Mouse (Mus musculus) spleen, postnatal 36 days (tissue): ENCODE measurements around the gene Dtd1.
"Not testable (repeated sequence)": the region's sequence is repeated elsewhere in the genome, so short reads cannot be mapped to it uniquely, and the experiment has no call there.

Source experiments
- DNase-seq, 2 experiments: peaks; one replicate each; pipeline ENCODE4 v3.0.0; 2022; ENCODE audit warnings: low spot score in 2 of 2, mixed read lengths in 1 of 2

Gene Dtd1

DNA sequence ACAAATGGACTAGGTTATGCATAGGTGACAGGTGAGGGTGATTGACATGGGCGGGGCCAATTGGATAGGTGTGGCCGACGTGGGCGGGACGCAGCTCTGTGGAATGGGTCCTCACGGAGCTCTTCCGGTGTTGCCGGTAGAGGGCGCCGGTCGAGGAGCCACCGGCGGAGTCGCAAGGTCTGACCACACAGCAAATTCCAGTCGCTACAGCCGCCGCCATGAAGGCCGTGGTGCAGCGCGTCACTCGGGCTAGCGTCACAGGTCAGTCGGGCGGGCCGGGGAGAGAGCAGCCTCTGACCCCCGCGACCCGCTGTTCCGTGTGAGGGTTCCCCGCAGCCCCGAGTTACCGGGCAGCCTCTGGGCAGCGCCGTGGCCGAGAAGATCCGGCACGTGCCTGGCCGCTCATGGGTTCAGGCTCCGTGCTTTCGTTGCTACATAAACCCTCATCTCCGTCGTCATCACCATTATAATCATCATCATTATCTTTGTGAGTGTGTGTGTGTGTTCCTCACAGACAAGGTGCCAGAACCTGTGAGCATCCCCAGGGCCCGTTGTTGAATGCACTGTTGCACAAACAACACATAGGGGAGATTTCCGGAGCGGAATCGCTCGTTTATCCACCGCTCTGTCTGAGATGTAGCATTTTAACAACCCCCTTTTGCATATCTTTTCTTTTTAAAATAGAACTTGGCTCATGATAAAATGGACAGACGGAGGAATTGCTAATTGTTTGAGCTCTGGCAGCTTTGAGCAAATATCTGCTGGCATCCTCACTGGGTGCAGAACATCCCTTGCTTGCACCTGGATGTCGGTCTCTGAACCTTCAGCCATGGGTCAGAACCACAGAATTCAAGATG is at the start of gene Dtd1:
Dtd1 (plus strand) TSS at position 67 of the 857 bp plus-strand sequence.
- peak; percentile 88 to 89 for DNase-seq

DNA sequence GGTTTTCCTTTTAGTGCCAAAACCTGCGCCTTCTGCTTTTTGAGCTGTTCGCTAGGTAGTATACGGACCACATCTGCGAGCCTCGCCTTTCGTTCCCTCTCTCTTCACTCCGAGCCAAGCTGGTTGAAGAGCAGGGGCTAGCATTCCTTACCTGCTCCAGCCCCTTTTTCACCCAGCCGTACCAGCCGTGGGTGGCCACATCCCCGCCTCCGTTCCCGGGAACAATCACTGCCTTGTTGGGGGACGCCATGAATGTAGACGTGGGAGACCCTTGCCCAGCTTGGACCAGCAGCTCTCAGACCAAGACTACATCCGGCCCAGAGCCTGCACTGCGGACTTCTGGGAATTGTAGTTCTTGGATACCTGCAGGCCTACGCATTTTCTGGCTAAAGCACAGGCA is 49.2 kb upstream of the Dtd1 start, which contains the start of gene Rbbp9:
Rbbp9 (minus strand) TSS at position 341 of the 400 bp plus-strand sequence.
- DNase-seq: peak; percentile 34 to 38

DNA sequence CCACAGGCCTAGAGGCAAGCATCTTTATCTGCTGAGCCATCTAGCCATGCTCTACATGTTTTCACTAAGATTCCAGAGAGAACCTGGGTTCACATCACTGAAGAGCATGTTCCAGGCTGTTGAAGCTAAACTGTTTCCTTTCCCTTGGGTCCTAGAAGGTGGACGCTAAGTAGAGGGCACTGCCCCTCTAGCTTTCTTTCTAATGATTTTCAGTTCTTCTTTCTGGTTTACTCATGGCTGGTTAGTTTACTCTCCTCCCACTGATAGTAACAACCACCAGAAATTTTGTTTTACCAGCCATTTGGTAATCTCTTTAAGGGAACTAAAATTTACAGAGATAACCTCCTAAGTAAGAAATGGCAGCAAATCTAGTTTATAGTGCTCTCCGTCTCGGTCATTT is 45.8 kb upstream of the Dtd1 start:
- no peak for DNase-seq

DNA sequence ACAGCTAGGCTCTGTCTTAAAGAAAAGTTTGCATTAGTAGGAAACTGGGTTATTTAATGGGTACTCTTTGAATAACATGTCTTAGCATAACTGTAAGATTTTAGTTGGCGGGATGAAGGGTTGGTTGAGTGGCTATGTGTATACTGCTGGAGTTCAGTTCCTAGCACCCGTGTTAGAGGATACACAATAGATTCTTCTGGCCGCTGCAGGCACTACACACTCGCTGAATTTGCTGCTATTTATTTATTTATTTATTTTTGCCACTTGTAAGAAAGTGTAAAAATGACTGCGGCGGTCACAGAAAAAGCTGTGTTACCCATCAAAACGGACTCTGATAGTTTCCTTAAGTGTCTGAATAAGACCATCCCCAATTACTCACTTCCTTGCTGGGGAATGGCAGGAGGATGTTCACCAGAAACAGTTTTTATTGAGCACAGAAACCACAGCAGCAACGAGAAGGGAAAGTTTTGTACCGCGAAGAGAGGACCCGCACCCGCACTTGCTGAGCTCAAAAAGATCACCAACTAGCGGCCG is 44.3 kb upstream of the Dtd1 start:
- no peak for DNase-seq

DNA sequence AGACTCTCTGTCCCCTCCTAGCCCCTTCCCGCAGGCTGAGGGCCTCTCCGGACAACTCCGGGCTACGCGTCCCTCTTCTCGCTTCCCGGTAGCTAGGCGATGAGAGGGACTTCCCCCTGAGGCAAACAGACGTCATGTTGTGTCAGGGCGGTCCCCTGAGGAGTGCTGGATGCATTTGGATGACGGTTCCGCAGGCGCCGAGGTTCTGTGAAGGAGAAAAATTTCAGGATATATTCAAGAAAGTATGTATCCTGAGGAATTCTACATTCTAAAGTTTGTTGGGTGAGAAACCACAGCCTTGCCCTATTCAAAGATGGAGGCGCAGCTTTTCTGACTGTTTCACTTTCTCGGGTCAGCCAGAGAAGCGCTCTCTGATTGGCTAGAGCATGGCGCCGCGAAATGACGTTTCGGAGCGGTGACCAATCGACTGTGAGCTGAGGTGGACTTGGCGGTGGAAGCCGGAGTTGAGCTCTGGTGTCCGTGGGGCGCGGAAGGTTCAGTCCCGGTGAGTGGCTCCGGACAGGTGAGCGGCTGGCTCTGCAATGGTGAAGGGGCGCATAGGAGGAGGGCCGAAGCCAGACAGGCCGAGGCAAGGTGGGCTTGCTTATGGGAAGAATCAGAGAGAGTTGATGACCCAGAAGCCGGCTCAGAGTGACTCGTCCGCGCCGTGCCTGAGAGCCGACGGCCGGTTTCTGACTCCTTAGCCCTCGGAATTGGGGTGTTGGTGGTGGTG is 43.7 kb upstream of the Dtd1 start, which contains the start of gene Sec23b:
Sec23b (plus strand) TSS at position 410 of the 733 bp plus-strand sequence.
- DNase-seq: peak; percentile 95

DNA sequence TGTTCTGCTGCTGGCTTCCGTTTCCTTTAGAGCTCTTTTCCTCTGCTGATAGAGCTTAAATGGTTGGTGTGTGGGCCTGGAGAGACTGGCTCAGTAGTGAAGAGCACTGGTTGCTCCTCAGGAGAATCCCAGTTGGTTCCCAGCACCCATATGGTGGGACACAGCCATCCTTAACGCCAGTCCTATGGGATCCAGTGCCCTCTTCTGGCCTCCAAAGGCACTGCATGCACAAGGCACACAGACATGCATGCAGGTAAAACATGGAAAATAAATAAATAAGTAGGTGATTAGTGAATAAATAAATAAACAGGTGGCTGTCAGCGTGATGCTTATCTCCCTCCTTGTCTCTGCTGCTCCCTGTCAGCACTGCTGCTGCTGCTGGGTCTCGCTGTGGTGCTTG is 11.0 kb upstream of the Dtd1 start:
- DNase-seq: no peak

DNA sequence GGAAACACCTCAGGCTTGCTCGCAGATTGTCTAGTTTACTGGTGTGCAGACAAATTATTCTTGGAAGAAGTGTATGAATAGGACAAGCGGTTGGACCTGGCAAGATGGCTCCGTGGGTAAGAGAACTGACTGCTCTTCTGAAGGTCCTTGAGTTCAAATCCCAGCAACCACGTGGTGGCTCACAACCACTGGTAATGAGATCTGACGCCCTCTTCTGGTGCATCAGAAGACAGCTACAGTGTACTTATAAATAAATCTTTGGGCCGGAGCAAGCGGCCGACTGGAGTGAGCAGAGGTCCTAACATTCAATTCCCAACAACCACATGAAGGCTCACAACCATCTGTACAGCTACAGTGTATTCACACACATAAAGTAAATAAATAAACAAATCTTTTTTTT is 6.7 kb upstream of the Dtd1 start:
- DNase-seq: not testable (repeated sequence)

DNA sequence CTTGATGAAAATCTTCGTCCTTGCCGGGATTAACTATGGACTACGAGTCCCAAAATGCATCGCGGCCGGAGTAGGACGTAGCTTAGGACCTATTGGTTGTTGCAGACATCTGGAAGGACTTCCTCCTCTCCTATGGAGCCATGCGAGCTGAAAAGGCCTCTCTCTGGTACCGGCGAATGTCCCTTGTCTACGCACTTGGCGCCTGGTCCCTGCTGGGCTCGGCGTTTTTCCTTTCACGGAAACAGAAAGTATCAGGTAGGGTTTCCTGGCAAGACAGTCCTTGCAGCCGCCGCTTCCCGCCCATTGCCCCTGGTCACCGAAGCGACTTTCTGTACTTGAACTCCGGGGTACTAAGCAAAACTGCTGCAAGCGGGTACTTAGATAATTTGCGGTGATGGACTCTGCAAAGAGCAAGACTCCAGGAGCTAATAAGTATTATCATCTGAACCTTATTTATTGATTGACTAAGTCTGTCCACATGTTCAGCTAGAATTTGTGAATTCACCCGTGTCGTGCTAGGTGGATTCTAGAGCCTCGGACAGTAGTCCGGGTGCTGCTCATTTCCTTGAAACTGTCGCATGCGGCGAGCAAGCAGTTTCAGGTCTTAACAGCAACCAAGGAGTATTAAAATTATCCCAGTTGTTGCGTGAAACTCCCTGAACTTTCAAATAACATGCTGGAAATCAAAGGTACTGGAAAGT is 5.6 kb upstream of the Dtd1 start, which contains the start of gene Smim26:
Smim26 (plus strand) TSS at position 104 of the 701 bp plus-strand sequence.
- DNase-seq: peak; percentile 73 to 77

DNA sequence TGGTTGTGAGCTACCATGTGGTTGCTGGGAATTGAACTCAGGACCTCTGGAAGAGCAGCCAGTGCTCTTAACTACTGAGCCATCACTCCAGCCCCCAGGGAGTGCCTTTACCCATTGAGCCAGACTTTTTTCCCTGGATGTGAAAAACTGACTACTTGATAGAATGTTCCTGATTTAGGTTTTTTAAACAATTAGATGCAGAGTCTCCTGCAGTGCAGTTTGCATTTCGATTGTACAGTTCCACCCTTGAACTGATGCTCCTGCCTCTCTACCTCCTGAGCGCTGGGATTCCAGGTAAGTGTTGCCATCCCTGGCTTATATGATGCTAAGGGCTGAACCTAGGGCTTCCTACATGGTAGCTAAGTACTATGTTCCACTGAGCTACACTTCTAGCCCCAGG is 1.7 kb upstream of the Dtd1 start:
- no peak for DNase-seq

DNA sequence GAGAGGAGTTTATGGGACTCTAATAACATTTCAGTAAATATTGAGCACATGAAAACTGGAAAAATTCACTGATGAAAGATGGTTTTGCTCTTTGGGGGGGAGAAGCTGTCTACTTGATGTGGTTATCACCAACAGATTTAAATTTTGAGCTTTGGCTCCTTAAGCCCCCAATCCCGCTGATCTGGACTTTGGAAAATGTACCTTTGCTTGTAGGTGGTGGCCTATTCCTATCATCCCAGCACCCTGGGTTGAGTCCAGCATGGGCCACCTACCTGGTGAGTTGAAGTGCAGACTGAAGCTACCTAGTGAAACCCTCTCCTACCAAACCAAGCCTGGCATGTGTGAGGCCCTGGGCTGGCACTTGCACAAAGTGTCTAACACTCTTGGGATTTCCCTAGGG is 1.9 kb downstream of the Dtd1 start:
- DNase-seq: no peak

DNA sequence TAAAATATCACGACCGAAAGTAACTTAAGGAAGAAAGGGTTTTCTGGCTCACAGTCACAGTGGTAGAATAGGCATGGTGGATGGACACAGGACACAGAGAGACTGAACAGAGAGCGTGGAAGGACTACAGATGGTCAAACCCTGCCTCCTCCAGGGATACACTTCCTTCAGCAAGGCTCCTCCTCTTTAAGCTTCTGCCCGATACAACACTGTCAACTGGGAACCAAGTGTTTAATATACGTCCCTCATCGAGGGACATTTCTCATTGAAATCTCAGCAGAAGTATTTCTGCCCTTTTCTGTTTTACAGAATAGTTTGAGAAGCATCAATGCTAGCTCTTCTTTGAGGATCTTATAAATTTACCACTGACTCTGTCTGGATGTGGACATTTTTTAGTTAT is 14.3 kb downstream of the Dtd1 start:
- DNase-seq: no peak

DNA sequence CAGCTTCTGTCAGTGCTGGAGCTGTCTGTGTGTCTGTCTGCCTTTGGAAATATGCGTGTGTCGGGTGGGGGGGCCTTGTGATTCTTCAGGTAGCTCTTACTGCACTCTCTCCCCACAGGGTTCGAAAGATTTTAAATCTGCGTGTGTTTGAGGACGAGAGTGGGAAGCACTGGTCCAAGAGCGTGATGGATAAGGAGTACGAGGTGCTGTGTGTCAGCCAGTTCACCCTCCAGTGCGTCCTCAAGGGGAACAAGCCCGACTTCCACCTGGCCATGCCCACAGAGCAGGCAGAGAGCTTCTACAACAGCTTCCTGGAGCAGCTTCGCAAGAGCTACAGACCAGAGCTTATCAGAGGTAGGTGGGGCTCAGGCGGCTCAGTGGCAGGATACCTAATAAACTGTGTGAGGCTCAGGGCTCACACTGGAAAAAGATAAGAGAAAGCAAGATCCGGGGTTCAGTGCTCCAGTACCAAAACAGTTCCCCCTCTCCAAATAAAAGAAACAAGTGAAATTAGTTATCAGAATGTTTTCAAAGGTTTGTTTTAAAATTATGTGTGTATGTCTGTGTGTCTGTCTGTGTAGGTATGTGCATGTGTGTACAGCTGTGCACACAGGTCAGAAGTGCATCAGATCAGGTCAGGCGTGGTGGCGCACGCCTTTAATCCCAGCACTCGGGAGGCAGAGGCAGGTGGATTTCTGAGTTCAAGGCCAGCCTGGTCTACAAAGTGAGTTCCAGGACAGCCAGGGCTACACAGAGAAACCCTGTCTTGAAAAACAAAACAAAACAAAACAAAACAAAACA is 17.6 kb downstream of the Dtd1 start:
- DNase-seq: no peak

DNA sequence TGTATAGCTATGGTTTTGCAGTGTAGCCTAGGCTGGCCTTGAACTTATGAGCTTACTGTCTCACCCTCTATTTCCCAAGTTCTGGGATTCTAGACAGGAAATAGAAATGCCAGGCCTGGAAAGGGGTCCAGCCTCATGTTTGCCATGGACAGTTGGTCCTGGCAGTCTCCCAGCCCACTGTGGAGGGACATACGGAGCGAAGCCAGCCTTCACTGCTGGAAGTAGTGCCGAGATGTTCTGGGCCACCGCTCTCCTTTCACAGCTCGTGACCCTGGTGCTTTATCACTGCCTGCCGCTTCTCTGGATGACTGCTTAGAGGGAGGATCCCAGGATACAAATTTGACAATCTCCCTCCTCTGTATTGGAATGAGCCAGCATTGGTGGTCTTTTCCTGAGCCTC is 21.8 kb downstream of the Dtd1 start:
- DNase-seq: no peak

DNA sequence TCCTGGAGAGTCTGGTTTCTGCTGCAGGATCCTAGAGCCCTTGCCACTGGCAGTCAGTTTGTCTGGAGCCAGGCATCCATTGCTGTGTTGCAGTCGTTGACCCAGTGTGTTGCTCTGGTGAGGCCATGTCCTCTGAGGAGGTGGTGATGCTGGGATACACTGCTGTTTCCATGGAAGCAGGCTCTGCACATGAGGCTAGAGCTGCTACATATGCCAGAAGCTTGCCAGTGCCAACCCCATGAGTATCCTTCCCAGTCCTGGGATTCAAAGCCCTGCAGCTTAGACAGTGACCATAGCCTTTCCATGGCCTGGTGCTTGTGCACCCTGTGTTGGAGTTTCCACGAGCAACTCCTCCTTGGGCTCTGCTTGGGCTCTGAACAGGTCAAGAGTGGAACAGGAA is 33.9 kb downstream of the Dtd1 start:
- no peak for DNase-seq

DNA sequence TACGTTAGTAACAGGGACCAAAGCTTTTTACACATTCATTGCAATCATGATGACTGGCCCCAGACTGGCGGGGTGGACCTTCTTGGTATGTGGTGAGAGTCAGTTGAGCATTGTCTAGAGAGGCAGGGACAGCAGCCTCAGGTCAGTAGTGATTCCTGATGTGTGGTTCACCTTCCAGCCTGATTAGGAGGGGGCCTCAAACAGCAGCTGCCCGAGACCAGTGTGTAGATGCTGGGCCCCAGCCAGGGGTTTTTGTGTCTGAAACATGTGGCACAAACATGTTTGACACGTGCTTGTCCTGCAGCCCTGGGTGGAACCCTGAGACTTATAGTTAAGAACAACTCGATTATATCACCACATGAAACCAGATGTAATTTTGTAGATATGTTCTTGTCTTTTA is 34.5 kb downstream of the Dtd1 start:
- DNase-seq: no peak

DNA sequence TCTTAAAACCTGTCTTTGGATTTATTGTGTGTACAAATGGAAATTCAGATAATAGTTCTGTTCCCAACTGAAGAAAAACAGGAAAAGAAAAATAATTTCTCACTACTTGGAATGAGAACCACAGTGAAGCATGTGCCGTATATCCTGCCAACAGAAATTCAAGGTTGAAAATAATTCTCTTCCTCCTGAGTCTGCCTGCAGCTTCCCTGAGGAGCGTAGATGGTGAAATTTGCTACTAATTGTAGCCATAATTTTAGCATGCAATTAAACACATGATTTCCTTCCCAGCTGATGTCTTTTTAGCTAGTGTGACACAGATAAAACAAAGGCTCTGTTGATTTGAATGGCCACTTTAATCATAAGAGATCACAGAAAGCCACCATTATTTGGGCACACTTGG is 35.0 kb downstream of the Dtd1 start:
- DNase-seq: no peak

DNA sequence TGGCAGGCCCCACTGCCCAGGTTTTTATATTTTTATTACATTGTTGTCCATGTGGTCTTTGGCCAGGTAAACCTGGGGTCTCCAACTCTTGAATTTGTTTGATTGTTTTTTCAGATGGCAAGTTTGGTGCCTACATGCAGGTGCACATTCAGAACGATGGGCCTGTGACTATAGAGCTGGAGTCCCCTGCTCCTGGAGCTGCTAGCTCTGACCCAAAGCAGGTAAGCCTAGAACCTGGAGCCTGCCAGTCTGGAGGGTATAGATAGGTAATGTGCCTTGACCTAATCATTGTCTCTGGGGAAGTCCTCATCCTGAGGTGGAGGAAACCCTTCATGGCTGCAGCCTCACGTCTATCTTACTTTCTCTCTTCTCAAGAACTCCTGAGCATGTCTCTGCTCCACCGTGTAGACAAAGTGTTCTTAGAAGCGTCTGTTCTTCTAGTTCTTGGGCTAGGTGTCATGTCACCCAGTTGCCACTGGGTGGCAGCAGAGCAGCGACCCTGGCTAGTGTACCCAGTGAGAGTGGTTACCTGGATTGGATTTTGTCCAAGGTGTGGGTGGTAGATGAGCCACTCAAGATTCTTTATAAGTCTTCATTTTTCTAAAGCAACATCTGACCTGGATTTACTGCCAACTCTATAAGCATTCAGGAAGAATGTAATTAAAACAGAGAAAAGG is 36.1 kb downstream of the Dtd1 start:
- peak; percentile 11 to 27 for DNase-seq

DNA sequence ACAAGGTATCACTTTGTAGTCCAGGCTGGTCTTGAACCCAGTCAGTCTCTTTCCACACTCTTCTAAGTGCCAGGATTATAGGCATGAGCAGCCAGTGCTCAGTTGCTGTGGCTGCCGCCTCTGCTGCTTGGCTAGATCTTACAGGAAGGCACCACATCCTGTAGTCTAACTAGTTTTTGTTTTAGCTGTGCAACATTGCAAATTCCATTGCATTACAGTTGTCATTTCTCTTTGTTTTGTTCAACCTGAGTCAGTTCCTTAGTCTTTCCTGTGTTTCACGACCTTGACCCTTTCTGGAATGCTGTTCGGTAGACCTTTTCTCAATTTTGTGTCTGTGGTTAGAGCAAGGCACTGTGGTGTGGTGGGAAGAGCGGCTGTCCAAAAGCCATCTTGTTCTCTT is 37.5 kb downstream of the Dtd1 start:
- no peak for DNase-seq

DNA sequence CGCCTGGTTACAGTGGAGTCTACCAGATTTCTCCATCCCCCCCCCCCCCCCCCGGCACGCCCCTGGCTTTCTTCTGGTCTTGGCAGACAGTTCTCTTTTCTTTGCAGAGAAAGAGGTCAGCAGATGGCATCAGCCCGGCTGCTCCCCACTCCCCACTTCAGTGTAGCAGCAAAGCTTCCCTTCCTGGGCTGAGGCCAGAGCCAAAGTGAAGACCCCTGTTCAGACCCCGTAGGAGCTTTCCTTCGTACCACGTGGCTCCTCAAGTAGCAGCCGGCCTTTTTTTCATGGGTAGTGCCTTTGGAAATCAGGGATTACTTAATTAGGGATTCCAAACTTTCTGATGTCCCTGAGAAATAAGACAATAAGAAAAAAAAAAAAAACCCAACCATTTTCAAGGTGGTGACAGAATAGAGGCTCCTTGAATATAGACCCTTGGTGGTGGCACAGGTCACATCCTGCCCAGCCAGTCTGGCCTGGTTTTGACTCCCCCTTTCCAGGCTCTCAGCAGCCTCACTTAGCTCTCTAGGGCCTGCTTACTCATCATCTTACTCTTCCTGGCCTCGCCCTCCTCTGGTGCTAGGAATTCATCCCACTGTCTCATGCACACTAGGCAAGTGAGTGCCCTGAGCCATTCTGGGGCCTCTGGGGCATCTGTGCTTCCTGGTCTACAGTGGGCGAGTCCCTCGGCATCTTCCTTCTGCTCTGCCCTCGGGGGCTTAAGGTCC is 38.1 kb downstream of the Dtd1 start:
- DNase-seq: no peak

DNA sequence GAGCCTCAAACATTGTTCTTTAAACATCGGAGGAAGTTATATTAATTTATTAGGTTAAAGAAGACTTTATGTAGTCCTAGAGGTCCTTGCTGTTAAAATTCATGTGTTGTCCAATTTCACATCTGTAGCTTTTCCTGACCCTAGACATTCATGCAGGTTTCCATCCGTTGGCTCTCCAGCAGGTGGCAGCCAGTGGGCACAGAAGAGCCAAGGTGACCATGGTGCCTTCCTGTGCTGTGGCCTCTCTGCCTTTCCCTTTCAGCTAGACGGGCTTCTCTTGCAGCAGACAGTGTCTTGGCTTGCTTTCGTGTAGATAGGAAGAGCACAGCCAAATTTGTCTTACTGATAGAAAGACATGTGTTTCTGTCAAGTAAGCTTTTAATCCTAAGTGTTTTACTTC is 39.0 kb downstream of the Dtd1 start:
- no peak for DNase-seq
